Mouse (Mus musculus): ENCODE results near the gene Zfp819.
"Not testable (repeated sequence)": the region's sequence is repeated elsewhere in the genome, so short reads cannot be mapped to it uniquely, and the experiment has no call there.

The Zfp819 gene

DNA sequence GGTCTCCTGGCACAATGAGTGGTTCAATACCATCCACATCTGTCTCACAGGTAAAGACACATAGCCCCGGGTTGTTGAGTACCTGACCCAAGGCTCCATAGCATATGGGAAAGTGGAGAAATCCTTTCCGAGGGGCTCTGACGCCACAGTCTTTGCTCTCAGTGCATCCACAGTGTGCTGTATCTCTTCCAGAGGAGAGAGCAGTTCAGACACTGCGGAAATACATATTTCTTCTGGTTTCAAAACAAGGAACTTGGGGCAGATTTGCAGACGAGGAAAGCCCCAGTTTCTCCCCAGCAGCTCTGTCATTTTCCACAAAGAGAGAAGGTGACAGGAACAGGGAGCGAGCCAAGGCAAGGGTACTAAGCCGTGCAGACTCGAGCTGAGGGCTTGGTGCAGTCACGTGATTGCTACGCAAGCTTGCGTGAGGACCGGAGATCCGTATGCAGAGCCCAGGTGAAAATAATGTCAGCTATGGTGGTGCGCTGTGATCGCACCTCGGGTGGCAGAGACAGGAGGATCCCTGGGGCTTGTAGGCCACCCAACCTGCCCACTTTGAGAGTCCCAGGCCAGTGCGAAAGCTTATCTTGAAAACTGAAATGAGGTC is 36.2 kb downstream of the Zfp819 start:
- no peak for DNase-seq (ENCODE audit: low read depth)

DNA sequence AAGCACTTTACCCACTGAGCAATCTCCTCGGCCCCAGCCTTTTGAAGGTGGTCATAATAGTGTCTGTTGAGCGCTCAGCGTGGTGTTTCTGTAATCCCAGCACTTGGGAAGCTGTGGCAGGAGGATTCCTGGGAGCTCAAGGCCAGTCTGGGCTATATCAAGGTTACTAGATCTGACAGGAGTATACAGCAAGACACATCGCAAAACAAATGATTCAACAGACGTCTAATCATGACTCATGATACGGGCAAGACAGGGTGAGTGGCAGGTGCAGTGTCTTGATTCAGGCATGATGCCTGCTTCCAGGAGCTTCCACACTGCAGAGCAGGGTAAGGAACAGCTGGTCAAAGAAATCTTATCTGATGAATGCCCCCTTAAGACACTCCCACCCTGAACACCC is 45.7 kb downstream of the Zfp819 start:
- DNase-seq (ENCODE audit: low read depth): no peak

DNA sequence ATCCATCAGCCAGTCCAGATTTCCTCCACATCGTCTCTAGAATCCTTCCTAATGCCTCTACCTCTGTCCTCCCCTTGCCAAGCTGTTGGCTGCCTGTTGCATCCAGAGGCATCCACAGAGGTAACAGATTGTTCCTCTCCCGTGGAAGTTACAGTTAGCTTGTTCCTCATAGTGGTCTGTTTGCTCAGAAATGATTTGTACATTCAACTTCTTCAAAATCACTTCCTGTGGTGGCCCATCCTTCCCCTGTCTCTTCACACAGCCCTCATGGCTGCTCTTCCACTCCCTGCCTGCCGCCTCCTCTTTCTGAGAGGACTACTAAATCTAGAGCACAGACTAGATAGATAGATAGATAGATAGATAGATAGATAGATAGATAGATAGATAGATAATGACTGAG is 47.5 kb downstream of the Zfp819 start:
- no peak for DNase-seq (ENCODE audit: low read depth)

DNA sequence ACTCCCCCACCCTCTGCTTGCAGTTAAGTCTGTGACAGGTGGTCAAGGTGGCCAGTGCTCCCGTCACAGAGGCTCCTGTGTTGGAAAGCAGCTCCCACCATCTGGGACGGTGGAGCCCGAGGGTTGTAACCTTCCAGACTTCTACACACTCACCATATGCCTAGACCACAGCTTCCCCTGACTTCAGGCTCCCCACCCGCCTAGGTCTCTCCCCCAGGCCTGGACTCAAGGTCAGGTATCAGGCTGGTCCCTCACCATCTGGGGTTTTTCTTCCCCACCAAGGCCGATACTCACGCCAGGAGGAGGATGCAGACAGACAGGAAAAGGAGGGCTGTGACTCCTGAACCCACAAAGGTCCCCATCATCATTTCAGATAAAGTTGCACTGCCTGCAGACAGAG is 49.3 kb downstream of the Zfp819 start:
- no peak for DNase-seq (ENCODE audit: low read depth)

DNA sequence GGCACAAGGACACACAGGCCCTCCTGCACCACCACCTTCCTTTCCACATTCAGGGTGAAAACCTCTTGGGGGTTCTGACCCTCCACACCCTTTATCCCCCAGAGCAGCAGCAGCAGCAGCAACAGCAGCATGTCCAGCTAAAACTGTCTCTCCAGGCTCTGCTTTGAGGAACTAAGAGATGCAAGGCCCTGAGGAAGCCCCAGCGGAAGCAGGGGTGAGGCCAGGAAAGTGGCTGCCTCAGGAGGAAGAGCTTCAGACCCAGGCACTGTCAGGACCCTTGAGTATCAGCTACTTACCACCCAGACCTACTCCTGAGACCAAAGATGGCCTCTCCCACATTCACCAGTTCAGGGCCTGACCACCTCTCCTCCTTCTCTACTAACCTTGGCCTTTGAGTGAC is 53.0 kb downstream of the Zfp819 start, which contains the start of gene Siglece:
Gene Siglece, minus strand, starts transcription at position 160 of the 400 bp plus-strand sequence.
- DNase-seq (ENCODE audit: low read depth): no peak

DNA sequence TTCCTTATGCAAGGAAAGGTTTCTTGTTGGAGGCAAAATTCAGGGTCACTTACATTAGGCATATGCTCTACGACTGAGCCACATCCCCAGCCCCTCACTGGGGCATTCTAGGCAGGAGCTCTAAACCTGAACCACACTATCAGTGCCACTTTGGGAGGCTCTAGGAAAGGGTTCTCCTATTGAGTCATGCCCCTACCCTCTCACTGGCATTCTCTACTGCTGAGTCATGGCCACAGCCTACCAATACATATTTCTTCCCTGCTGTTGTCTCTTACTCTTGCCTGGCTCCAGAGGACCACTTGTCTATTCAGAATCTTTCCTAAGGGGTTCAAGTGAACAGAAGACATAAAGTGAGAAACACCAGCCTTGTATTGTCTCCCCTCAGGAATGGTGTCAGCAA is 55.8 kb downstream of the Zfp819 start:
- no peak for DNase-seq (ENCODE audit: low read depth)

- DNase-seq (ENCODE audit: low read depth): not testable (repeated sequence)
These were observed 60.3 kb downstream of the Zfp819 start for GRCm38 (mm10) chr7:43667221-43667620.

Data from induced T-regulatory cell, adult 2 months (primary cell).